Mouse (Mus musculus) frontal cortex, adult (tissue): ENCODE data around the gene Npas2.

Experiments used
- ATAC-seq: cut with Nextera tagmentation; 2 replicates; pipeline ENCODE4 v1.9.2; 2017; ENCODE audit warnings: mild to moderate bottlenecking, moderate library complexity, mixed read lengths; ENCODE audit not compliant: low TSS enrichment

Gene Npas2

GRCm38 (mm10) chr1:39410085-39410821 lies 216.7 kb downstream of the Npas2 start:
- no peak for ATAC-seq
